Mouse (Mus musculus): ENCODE measurements around the gene Tle3.
A peak's percentile ranks its signal among the peaks of the same experiment; 100 is the strongest.

Tle3 gene

GRCm38 (mm10) chr9:61435191-61435989 lies 63.2 kb downstream of the Tle3 start:
- peak; percentile 91 for DNase-seq (ENCODE audit: low read depth)

- peak; percentile 77 for DNase-seq (ENCODE audit: low read depth)
Observed at GRCm38 (mm10) chr9:61436104-61436503, 63.9 kb downstream of the Tle3 start.

GRCm38 (mm10) chr9:61436761-61437160 lies 64.6 kb downstream of the Tle3 start:
- DNase-seq (ENCODE audit: low read depth) = no peak

- DNase-seq (ENCODE audit: low read depth) = no peak
Observed at GRCm38 (mm10) chr9:61439092-61439491, 66.9 kb downstream of the Tle3 start.

- DNase-seq (ENCODE audit: low read depth) = no peak
Observed at GRCm38 (mm10) chr9:61439979-61440378, 67.8 kb downstream of the Tle3 start.

- no peak for DNase-seq (ENCODE audit: low read depth)
Observed at GRCm38 (mm10) chr9:61441206-61441913, 69.2 kb downstream of the Tle3 start.

GRCm38 (mm10) chr9:61442951-61443630 lies 70.9 kb downstream of the Tle3 start:
- peak; percentile 18 for DNase-seq (ENCODE audit: low read depth)

GRCm38 (mm10) chr9:61445151-61445550 lies 73.0 kb downstream of the Tle3 start:
- DNase-seq (ENCODE audit: low read depth) = no peak

GRCm38 (mm10) chr9:61445711-61446222 lies 73.6 kb downstream of the Tle3 start:
- peak; percentile 27 for DNase-seq (ENCODE audit: low read depth)

GRCm38 (mm10) chr9:61446965-61447364 lies 74.8 kb downstream of the Tle3 start:
- no peak for DNase-seq (ENCODE audit: low read depth)

GRCm38 (mm10) chr9:61449363-61449904 lies 77.3 kb downstream of the Tle3 start:
- no peak for DNase-seq (ENCODE audit: low read depth)

- no peak for DNase-seq (ENCODE audit: low read depth)
Observed at GRCm38 (mm10) chr9:61452081-61452480, 79.9 kb downstream of the Tle3 start.

GRCm38 (mm10) chr9:61455861-61456261 lies 83.7 kb downstream of the Tle3 start:
- DNase-seq (ENCODE audit: low read depth) = no peak

- DNase-seq (ENCODE audit: low read depth) = no peak
Observed at GRCm38 (mm10) chr9:61456441-61457161, 84.4 kb downstream of the Tle3 start.

- DNase-seq (ENCODE audit: low read depth) = no peak
Observed at GRCm38 (mm10) chr9:61457162-61457523, 85.0 kb downstream of the Tle3 start.

- no peak for DNase-seq (ENCODE audit: low read depth)
Observed at GRCm38 (mm10) chr9:61461859-61462258, 89.7 kb downstream of the Tle3 start.

GRCm38 (mm10) chr9:61467436-61467835 lies 95.3 kb downstream of the Tle3 start:
- DNase-seq (ENCODE audit: low read depth) = peak; percentile 20

Data from NIH3T3 (cell line).